Mouse (Mus musculus) ES-E14 (cell line): Measurements from ENCODE around the gene Rpa1.

ENCODE experiments used
- MAFK ChIP-seq: IDR thresholded peaks from 2 replicates; pipeline ENCODE4 v1.6.1; 2014; ENCODE audit warnings: mild to moderate bottlenecking, low read depth, low read length, inconsistent platforms; ENCODE audit not compliant: insufficient read depth
- ZNF384 ChIP-seq: IDR thresholded peaks from 2 replicates; pipeline ENCODE4 v1.6.1; 2012; ENCODE audit warnings: low read depth, low read length, inconsistent platforms

DNA sequence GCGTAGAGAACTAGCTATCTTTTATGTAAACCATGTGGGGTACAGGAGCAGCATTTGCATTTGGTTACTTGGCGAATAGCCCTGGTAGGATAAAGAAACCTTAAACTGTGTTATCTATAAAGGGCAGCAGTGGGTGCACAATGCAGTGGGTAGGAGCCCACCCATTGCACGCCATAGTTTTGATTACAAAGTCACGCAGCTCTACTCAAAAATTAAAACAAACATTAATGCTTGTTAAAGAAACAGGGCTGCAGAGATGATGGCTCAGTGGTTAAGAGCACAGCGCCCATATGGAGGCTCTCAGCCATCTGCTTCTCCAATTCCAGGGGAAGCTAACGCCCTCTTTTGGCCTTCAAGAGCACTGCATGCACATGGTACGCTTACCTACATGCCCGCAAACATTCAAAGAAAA, 24.8 kb downstream of the Rpa1 start:
- TF ChIP-seq MAFK (no peak), ZNF384 (no peak)
